Mouse (Mus musculus): Measurements from ENCODE around the gene Gm10491. TPM values are rescaled to one million over a fixed set of nuclear protein-coding genes. Genes with fewer than 3 reads are reported as not detected.

Gene Gm10491
- not detected for polyA plus RNA-seq (2015; fragmentation: Illumina TruSeq; extraction: RNeasy Lipid Tissue Mini Kit (QIAGEN cat#74804); ENCODE audit: insufficient read depth, low replicate concordance)

DNA sequence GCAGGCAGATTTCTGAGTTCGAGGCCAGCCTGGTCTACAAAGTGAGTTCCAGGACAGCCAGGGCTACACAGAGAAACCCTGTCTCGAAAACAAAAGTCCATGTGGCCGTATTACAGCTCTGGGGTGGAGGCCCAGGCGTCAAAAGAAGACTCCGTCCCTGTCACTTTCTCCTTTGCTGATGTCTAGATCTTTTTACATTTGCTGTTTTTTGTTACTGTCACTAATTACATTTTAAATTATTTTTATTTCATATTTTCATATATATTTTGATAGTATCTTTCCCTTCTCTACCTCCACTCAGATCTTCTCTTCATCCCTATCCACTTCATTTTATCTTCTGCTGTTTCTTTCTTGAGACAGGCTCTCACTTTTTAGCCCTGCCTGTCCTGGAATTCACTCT, at the start of gene Gm10491:
TSS of gene Gm10491 (minus strand) at position 101 of the 400 bp plus-strand sequence.

DNA sequence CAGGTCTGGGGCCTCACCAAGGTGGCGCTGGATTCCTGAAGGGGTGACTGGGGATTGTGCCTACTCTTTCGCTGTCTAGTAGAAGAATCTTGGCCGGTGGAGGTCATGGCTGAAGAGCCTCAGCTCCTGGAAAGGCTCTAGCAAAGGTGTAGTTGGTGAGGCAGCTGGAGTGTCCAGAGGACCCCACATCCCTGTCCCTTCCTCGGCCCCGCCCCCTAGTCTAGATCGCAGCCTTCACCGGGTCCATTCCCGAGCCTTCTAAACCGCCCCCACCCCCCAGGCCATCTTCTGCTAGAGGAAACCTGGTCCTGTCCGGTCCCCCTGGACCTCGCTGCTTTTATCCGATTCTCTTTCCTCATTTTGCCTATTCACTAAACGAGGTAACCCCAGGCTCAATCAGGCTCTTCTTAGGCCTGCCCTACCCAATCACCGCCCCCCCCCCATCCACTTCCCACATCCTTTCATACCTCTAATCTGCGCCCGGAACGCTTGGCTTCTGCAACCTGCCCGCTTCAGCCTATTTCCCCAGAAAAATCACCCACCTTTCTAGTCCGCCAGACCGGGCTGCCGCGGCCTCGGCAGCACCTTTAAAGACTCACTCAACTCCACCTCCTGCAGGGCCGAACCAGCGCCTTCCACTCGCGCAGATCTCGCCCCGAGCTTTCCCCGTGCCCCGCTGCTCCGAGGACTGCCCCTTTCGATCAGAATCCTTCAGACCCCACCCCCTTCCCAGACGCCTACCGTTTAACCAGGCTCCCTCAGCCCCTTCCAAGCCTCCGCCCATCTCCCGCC, 39.7 kb upstream of the Gm10491 start, which contains the start of gene Hdac6:
TSS of gene Hdac6 (minus strand) at position 782 of the 792 bp plus-strand sequence.

DNA sequence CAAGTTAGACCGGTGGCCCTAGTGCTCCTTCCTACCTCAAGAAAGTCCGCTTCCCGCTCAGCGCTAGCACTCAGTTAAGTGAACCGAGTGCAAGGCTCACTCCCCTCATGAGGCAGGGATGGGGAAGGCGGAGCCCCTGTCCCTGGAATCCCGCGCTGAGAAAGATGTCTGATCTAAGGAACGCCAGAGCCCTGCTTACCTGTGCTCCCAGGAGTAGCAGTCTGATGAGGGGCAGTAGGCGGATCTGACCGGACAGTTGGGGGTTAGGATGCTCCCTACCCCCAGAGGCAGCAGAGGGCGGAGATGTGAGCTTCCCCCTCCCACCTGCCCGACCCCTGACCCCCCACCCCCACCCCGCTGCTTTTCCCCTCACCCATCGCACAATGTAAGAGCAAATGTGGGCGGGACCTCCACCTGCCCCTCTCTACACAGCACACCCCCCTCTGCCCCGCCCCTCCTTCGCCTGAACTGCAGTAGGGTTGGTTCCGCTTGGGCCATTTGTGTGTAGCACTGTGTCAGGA, 20.7 kb upstream of the Gm10491 start, which contains the start of gene Eras:
TSS of gene Eras (minus strand) at position 338 of the 521 bp plus-strand sequence.

DNA sequence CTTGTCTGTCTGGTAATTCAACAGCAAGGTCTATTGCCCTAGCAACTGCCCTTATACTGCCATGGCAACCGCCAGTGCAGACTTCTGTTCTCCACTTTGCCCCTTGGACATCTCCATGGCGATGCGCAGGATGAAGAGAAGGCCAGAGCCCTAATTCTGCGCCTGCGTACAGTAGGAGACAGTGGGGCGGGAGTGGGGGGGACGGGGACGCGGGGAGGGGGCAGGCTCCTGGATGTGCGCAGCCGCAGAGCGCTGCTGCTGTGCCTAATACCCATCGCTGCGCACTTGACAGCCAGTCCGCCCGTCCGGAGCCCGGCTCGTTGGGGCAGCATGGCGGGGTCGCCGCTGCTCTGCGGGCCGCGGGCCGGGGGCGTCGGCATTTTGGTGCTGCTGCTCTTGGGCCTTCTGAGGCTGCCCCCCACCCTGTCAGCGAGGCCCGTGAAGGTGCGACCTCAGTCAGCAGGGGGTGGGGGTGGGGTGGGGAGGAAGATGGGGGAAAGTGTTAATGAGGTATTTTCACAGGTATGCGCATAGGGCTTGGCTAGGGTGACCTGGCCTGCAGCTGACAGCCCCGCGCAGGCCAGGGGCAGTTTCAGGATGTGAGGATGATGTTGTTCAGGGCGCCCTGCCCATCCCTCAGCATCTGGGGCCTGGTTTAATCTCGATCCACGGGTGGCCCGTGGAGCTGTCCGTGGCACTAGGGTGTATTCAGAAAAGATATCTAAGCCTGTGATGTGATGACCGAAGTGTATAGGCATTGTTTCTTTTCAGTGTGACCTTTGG, 12.2 kb upstream of the Gm10491 start, which contains the start of gene Pcsk1n:
TSS of gene Pcsk1n (plus strand) at position 222 of the 783 bp plus-strand sequence.

DNA sequence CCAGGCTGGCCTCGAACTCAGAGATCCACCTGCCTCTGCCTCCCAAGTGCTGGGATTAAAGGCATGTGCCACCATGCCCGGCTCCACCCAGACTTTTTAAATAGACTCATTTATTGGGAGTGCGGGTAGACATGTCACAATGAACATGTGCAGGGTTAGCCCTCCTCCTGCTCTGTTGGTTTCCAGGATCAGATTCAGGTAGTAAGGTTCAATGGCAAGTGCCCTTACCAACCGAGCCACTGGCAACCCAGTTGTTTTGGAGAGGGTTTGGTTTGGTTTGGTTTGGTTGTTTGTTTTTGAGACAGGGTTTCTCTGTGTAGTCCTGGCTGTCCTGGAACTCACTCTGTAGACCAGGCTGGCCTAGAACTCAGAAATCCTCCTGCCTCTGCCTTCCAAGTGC, 1.6 kb upstream of the Gm10491 start, which contains the start of gene Gm10490:
TSS of gene Gm10490 (plus strand) at position 301 of the 400 bp plus-strand sequence.

DNA sequence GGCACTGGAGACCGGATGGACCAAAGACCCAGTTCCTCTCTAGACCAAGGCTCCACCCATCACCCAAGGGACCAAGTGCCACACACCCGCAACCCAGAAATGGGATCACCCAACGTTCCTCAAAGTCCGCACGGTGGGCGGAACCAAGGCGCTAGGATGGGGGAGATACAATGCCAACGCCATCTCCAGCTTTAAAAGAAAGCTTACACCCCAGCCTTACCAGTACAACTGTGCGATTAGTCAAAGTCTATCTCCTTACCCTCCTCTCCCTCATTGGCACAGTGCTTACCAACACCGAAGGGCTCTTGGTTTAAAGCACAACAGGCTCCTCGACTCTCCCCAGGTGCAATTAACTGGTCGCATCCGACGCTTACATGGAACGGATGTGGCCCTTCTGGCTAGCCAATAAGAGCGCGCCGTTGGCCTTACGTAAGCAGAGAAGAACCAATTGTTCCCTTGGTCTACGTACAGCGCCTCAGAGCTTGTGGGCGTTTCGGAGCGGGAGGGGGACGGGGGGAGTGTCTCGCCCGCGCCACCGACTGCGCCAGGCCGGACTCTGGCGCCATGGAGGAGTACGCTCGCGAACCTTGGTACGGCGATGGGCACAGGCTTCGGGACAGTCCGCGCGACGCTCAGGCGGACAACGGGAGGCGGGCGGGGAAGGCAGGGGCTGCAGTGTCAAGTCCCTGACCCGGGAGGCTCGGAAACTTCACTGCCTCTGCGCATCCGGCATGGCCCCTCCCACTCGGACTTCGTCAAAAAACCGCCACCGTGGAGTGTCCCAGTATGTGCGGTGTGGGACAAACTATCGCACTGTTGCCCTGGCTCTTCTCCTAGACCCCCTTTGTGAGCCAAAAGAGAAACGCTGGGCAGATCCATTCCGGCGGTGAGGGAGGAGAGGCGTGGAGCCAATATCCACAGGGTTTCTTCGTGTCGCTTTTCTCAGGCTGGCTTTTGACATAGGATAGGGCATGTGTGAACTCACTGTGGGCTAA, 8.5 kb downstream of the Gm10491 start, which contains the start of the genes Pqbp1 and Timm17b:
TSS of gene Pqbp1 (minus strand) at position 390 of the 995 bp plus-strand sequence.
TSS of gene Timm17b (plus strand) at position 478 of the 995 bp plus-strand sequence.

DNA sequence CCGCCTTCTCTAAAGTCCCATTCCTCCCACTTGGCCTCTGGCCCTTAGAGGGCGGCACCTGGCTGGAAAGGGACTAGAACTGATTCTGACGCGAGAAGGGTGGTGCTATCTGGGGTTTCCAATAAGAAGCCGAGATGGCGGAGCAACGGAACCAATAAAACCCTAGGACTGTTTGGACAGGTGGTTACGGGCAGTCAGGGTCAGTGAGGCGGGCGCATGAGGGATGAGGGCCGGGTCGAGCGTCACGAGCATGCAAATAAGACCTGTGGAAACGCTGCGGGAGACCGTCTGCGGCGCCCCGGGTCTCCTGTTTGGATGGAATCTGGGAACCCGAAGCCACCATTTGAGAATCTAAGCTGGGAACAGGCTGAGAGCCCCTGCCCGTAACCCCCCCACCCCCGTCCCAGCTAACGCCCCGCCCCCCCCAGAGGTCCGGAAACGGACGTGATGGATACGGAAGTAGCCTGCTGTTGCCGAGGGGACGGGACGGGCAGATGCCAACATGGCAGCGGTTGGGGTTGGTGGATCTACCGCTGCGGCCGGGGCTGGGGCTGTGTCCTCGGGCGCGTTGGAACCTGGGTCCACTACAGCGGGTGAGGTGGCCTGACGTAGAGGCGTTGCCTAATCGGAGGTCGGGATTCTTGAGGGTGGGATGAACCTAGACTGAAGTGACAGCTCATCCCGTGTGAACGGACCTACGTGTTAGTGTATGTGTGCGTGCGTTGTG, 23.6 kb downstream of the Gm10491 start, which contains the start of gene Slc35a2:
TSS of gene Slc35a2 (plus strand) at position 188 of the 727 bp plus-strand sequence.

DNA sequence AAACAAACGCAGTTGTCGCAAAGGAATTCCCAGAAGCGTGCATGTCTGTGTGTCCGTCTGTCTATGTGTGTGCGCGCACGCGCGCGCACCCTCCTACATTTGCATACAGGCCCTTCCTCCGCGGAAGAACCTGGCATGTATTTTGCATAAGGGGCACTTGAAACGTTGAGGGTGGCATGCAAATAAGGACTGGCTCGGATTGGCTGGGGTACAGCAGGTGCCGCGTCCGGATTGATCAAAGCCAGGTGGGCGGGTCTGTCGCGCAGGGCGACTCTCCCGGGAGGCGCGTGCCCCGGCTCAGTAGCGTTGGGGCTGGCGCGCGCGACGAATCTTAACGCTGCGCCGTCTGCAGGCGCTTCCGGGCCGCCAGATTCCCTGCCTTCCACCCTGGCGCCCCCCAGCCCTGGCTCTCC, 29.6 kb downstream of the Gm10491 start, which contains the start of gene Pim2:
TSS of gene Pim2 (plus strand) at position 256 of the 413 bp plus-strand sequence.

Other genes with a start within 250 kb of the Gm10491 start
- gene Plp2, start 236.4 kb downstream of the Gm10491 start, polyA plus RNA-seq (2015; fragmentation: Illumina TruSeq; extraction: RNeasy Lipid Tissue Mini Kit (QIAGEN cat#74804); ENCODE audit: insufficient read depth, low replicate concordance): 119 TPM
- 0.14 TPM for gene Magix, start 226.6 kb downstream of the Gm10491 start, polyA plus RNA-seq (2015; fragmentation: Illumina TruSeq; extraction: RNeasy Lipid Tissue Mini Kit (QIAGEN cat#74804); ENCODE audit: insufficient read depth, low replicate concordance)
- 51.7 TPM for gene Gpkow, start 210.7 kb downstream of the Gm10491 start, polyA plus RNA-seq (2015; fragmentation: Illumina TruSeq; extraction: RNeasy Lipid Tissue Mini Kit (QIAGEN cat#74804); ENCODE audit: insufficient read depth, low replicate concordance)
- 38.0 TPM for gene Wdr45, start 193.5 kb downstream of the Gm10491 start, polyA plus RNA-seq (2015; fragmentation: Illumina TruSeq; extraction: RNeasy Lipid Tissue Mini Kit (QIAGEN cat#74804); ENCODE audit: insufficient read depth, low replicate concordance)
- gene Gm45208, start 185.6 kb downstream of the Gm10491 start, polyA plus RNA-seq (2015; fragmentation: Illumina TruSeq; extraction: RNeasy Lipid Tissue Mini Kit (QIAGEN cat#74804); ENCODE audit: insufficient read depth, low replicate concordance): not detected
- 22.9 TPM for gene Praf2, start 179.4 kb downstream of the Gm10491 start, polyA plus RNA-seq (2015; fragmentation: Illumina TruSeq; extraction: RNeasy Lipid Tissue Mini Kit (QIAGEN cat#74804); ENCODE audit: insufficient read depth, low replicate concordance)
- 2.0 TPM for gene Ccdc120, start 156.9 kb downstream of the Gm10491 start, polyA plus RNA-seq (2015; fragmentation: Illumina TruSeq; extraction: RNeasy Lipid Tissue Mini Kit (QIAGEN cat#74804); ENCODE audit: insufficient read depth, low replicate concordance)
- 28.7 TPM for gene Tfe3, start 145.3 kb downstream of the Gm10491 start, polyA plus RNA-seq (2015; fragmentation: Illumina TruSeq; extraction: RNeasy Lipid Tissue Mini Kit (QIAGEN cat#74804); ENCODE audit: insufficient read depth, low replicate concordance)
- 207 TPM for gene Gripap1, start 118.1 kb downstream of the Gm10491 start, polyA plus RNA-seq (2015; fragmentation: Illumina TruSeq; extraction: RNeasy Lipid Tissue Mini Kit (QIAGEN cat#74804); ENCODE audit: insufficient read depth, low replicate concordance)
- 2.4 TPM for gene Kcnd1, start 85.5 kb downstream of the Gm10491 start, polyA plus RNA-seq (2015; fragmentation: Illumina TruSeq; extraction: RNeasy Lipid Tissue Mini Kit (QIAGEN cat#74804); ENCODE audit: insufficient read depth, low replicate concordance)
- gene Otud5, start 66.5 kb downstream of the Gm10491 start, polyA plus RNA-seq (2015; fragmentation: Illumina TruSeq; extraction: RNeasy Lipid Tissue Mini Kit (QIAGEN cat#74804); ENCODE audit: insufficient read depth, low replicate concordance): 173 TPM
- 38.2 TPM for gene Pim2, start 29.6 kb downstream of the Gm10491 start, polyA plus RNA-seq (2015; fragmentation: Illumina TruSeq; extraction: RNeasy Lipid Tissue Mini Kit (QIAGEN cat#74804); ENCODE audit: insufficient read depth, low replicate concordance)
- 18.6 TPM for gene Slc35a2, start 23.8 kb downstream of the Gm10491 start, polyA plus RNA-seq (2015; fragmentation: Illumina TruSeq; extraction: RNeasy Lipid Tissue Mini Kit (QIAGEN cat#74804); ENCODE audit: insufficient read depth, low replicate concordance)
- gene Pqbp1, start 8.6 kb downstream of the Gm10491 start, polyA plus RNA-seq (2015; fragmentation: Illumina TruSeq; extraction: RNeasy Lipid Tissue Mini Kit (QIAGEN cat#74804); ENCODE audit: insufficient read depth, low replicate concordance): 129 TPM
- gene Timm17b, start 8.5 kb downstream of the Gm10491 start, polyA plus RNA-seq (2015; fragmentation: Illumina TruSeq; extraction: RNeasy Lipid Tissue Mini Kit (QIAGEN cat#74804); ENCODE audit: insufficient read depth, low replicate concordance): 22.6 TPM
- not detected for gene Gm10490, start 1.7 kb upstream of the Gm10491 start, polyA plus RNA-seq (2015; fragmentation: Illumina TruSeq; extraction: RNeasy Lipid Tissue Mini Kit (QIAGEN cat#74804); ENCODE audit: insufficient read depth, low replicate concordance)
- not detected for gene Pcsk1n, start 12.0 kb upstream of the Gm10491 start, polyA plus RNA-seq (2015; fragmentation: Illumina TruSeq; extraction: RNeasy Lipid Tissue Mini Kit (QIAGEN cat#74804); ENCODE audit: insufficient read depth, low replicate concordance)
- gene Eras, start 20.8 kb upstream of the Gm10491 start, polyA plus RNA-seq (2015; fragmentation: Illumina TruSeq; extraction: RNeasy Lipid Tissue Mini Kit (QIAGEN cat#74804); ENCODE audit: insufficient read depth, low replicate concordance): not detected
- 14.7 TPM for gene Hdac6, start 40.1 kb upstream of the Gm10491 start, polyA plus RNA-seq (2015; fragmentation: Illumina TruSeq; extraction: RNeasy Lipid Tissue Mini Kit (QIAGEN cat#74804); ENCODE audit: insufficient read depth, low replicate concordance)
- 6.3 TPM for gene Gata1, start 70.2 kb upstream of the Gm10491 start, polyA plus RNA-seq (2015; fragmentation: Illumina TruSeq; extraction: RNeasy Lipid Tissue Mini Kit (QIAGEN cat#74804); ENCODE audit: insufficient read depth, low replicate concordance)
- not detected for gene Glod5, start 110.7 kb upstream of the Gm10491 start, polyA plus RNA-seq (2015; fragmentation: Illumina TruSeq; extraction: RNeasy Lipid Tissue Mini Kit (QIAGEN cat#74804); ENCODE audit: insufficient read depth, low replicate concordance)
- gene Suv39h1, start 166.9 kb upstream of the Gm10491 start, polyA plus RNA-seq (2015; fragmentation: Illumina TruSeq; extraction: RNeasy Lipid Tissue Mini Kit (QIAGEN cat#74804); ENCODE audit: insufficient read depth, low replicate concordance): 31.7 TPM
- gene Was, start 182.7 kb upstream of the Gm10491 start, polyA plus RNA-seq (2015; fragmentation: Illumina TruSeq; extraction: RNeasy Lipid Tissue Mini Kit (QIAGEN cat#74804); ENCODE audit: insufficient read depth, low replicate concordance): 85.1 TPM
- gene Wdr13, start 225.1 kb upstream of the Gm10491 start, polyA plus RNA-seq (2015; fragmentation: Illumina TruSeq; extraction: RNeasy Lipid Tissue Mini Kit (QIAGEN cat#74804); ENCODE audit: insufficient read depth, low replicate concordance): 44.9 TPM
- gene Rbm3, start 238.0 kb upstream of the Gm10491 start, polyA plus RNA-seq (2015; fragmentation: Illumina TruSeq; extraction: RNeasy Lipid Tissue Mini Kit (QIAGEN cat#74804); ENCODE audit: insufficient read depth, low replicate concordance): 722 TPM

Data from spleen, adult 10 weeks (tissue).